Mouse (Mus musculus): ENCODE measurements around the gene Hyal3. TPM values are rescaled to one million over a fixed set of nuclear protein-coding genes. Genes with fewer than 3 reads are reported as not detected.

Hyal3 gene
- polyA plus RNA-seq (2017; shearing (Covaris generic)), result under 1 TPM; 0.50 to 0.63 TPM

DNA sequence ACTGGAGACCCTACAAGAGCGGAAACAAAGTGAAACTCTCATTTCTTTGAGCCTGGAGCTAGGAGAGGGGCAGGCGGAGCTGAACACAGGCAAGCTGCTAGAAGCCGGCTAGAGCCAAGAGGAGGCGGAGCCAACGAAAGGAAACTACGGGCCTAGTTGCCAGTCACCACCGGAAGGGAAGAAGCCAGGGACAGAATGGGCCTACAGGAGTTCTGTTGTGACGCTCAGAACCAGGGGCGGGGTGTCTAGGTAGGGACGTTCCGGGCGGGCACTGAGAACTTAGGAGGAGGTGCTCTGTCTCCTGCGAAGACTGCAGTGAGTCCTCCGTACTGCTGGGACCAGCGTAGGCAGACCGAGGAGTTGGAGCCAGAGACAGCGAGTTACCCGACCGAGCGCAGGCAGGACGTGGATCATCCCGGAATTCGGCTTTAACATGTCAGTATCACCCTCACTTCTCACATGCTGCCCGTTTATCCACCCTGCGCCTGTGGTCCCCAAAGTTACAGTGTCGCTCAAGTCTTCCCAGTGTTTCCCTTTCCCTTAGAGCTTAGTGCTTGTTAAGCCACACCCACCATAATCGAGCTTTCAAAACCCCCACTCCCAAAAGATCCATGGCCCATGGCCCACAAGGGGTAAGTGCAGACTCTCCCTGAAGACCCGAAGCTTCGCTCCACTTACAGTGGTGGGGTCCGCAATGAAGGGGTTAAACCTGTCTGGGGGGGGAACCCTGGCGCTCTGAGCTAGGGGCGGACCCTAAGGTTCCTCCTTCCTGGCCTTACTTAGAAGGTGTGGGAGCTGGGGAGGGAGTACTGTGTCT lies at the start of gene Hyal3:
Gene Hyal3, plus strand, starts transcription at position 318 of the 817 bp plus-strand sequence.

DNA sequence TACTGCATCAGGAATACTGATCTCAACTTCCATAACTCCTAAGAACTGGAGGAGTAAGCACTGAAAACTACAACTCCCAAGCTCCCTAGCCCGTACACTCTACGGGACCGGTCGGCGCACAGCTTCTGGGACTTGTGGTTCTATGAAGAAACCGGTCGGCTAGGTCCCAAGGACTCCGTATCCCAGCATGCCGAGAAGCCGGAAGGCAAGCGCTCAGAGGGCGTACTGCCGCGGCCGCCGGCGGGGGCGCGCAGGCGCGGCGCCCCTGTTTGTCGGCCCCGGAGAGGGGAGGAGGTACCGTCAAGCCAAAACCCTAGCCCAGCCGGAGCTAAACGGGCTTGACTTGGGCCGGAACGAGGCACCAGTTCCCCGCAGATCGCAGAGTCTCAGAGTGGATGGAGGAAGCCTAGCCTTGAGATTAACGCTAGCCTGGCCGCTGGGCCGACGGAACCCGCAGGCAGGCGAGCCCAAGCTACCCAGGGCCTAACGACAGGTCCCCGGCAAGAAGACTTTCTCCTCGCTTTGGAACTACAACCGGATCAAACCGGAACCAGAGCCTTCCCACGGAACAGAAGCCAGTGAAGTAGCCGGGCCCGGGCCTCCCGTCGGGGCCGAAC lies 46.7 kb upstream of the Hyal3 start, which contains the start of gene Tmem115:
Gene Tmem115, plus strand, starts transcription at position 155 of the 617 bp plus-strand sequence.

DNA sequence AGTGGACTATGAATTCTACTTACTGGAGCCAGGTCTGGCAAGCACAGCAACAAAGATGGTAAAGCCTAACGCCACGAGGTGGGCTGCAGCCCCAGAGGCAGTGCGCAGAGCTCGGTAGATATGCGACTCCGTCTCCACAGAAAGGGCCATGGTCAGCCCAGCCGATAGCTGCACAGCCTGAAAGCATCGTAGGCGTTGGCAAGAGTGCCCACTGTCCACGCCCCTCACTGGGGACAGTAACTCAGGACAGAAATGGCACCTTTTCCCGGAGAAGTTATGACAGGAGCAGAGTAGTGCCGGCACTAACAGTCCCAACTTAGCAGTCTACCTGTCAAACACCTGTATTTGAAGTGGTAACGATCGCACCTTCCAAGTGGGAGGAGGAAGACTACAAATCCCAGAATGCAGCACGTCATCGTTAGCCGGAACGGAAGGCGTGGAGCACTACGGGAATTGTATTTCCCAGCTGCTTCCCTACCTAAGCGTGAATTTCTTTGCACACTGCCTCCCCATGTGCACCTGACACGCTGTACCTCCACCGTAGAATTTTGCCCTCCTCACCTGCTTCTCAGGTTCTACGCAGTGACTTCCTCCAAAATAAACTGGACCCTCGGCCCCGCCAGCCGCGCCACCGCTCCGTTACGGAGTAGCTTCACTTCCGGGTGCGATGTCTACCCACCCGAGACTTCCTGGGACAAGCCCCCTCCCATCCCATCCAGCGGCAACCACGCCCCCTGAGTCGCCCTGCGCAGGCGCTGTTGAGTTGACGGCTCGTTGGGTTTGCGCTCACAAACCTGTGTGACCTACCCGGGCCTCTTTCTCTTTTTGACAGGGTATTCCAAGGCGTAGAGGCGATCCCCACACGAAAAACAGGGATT lies 38.9 kb upstream of the Hyal3 start, which contains the start of the genes Cyb561d2 and Nprl2:
Gene Cyb561d2, minus strand, starts transcription at position 720 of the 878 bp plus-strand sequence.
Gene Nprl2, plus strand, starts transcription at position 753 of the 878 bp plus-strand sequence.

DNA sequence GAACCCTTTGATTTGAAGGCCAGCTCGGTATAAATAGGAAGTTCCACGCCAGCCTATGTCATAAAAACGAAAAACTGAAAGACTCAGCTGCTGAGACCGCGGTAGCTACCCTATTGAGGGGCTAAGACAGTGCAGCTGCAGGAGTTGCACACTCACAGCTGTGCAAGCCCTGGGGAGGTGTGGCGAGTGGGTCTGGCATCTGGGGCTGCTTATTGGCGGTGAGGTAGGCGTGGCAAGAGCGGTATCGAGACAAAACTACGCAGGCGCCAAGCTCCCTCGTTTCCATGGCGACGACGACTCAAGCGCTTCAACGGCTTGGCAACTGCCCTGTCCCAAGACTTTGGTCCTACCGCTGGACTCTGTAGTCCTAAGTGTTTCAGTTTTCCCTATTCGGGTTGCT lies 33.6 kb upstream of the Hyal3 start, which contains the start of gene Zmynd10:
Gene Zmynd10, plus strand, starts transcription at position 273 of the 400 bp plus-strand sequence.

DNA sequence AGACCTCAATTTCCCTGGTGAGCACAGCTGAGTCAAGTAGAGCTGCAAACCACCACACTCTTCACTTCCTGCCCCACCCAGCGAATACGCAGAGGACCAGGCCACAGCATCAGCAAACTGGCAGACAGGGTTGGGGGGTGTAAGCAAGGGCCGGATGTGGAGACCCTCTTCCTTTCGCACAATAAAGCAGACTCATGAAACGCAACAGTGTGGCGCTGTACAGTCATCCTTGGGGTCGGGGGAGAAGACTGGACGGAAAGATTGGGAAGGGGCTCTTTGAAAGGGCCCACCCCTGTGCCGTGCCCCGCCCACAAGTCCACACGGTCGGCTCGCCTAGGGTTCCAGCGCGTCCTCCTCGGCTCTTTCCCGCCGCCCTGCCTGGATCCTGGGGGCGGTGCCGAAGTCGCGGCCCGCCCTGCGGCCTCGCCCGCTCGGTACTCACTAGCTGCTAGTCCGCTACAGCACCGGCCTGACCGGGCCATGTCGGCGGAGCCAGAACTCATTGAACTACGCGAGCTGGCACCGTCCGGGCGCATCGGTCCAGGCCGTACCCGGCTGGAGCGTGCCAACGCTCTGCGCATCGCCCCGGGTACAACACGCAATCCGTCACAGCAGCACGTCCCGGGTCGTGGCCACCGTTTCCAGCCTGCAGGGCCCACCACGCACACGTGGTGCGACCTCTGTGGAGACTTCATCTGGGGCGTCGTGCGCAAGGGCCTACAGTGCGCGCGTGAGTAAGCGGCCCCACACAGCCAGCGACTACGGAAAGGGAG lies 29.3 kb upstream of the Hyal3 start, which contains the start of gene Rassf1:
Gene Rassf1, plus strand, starts transcription at position 439 of the 773 bp plus-strand sequence.

DNA sequence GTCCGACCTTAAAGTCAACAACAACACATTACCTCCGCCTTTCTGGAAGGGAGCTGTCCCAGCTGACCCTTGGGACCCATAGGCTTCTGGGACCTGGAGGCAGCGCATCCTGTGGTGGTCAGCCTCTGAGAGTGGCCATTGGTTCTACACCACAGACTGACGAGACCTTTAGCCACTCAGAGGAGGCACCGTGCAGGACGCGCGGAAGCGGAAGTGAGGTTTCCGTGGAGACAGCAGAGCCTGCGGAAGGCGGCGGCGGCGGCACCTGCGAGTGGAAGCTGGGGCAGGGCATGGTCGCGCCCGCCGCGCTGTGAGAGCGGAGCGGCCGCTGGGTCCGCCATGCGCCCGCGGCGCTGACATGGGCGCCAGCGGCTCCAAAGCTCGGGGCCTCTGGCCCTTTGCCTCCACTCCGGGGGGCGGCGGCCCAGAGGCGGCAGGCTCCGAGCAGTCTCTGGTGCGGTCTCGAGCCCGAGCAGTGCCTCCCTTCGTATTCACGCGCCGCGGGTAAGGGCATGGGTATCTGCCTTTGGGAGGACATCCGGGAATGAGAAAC lies 17.5 kb upstream of the Hyal3 start, which contains the start of gene Tusc2:
Gene Tusc2, plus strand, starts transcription at position 227 of the 553 bp plus-strand sequence.

DNA sequence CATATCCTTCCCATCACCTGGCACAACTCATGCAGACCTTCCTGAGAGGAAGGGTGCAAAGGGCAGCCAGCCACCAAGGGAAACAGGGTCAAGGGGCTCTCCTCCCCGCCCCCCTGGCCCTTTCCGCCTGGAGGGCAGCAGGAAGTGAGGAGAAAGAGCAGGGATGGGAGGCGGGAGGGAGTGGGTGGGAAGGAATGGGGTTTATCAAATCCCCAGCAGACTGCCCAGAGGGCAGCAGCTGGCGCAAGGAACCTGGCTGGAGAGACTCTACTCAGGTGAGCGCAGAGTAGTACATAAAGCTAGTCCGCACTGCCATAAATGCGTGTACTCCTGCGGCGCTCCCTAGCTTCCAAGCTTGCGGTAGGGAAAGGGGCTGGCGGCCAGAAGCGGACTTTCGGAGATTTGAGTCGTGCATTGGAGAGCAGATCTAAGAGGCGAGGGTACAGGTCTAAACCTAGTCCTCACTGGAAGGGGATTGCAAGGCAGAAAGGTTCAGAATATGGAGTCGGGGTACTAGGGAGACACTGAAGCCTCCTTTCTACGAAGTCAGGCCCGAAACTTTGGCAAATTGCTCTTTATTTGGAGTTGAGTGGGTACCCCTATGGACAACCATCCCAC lies 12.8 kb upstream of the Hyal3 start, which contains the start of gene Hyal2:
Gene Hyal2, plus strand, starts transcription at position 244 of the 618 bp plus-strand sequence.

DNA sequence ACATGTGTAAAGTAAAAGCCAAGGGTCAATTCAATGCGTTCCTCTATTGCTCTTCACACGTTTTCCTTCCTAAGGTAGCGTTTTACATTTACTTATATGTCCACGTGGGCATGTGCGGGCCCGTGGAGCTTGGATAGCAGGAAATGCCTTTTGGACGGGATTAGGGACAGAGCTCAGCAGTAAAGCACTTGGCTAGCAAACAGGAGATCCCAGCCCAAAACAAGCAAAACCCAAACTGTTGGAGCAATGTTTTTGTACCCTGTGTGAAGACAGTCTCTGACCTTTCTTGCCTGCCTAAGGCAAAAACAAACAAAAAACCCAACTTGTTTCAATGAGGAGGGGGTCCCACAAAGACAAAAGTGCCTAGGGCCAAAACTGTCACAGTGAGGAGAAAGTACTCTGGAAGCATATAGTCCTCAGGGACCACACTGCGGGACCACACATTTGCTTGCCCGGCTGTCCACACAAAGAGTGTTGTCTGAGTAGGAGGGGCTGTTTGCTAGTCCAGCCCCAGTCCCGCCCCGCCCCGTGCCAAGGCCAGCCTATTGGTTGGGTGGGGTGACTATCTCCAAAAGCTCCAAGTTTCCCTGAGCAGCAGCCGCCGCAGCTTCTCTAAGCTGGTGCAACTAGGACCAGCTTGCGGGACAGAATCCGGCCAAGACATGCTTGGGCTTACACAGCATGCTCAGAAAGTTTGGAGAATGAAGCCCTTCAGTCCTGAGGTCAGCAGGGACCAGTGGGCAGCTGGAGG lies 4.1 kb upstream of the Hyal3 start, which contains the start of gene Hyal1:
Gene Hyal1, plus strand, starts transcription at position 571 of the 751 bp plus-strand sequence.

DNA sequence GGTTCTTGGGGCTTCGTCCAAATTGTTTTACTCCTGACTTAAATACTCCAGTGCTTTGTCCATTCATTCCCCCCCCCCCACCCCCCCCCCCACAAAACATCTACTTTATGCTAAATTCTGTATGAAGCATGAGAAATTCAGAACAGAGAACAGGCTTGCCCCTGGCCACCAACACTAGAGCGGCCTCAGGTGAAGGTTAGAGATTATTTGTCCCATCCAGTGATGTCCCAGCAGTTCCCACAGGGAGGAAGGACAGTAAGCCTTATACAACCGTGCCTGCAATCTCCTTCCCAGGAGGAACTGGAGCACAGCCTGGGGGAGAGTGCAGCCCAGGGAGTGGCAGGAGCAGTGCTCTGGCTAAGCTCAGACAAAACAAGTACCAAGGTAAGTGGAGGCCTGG lies 2.0 kb upstream of the Hyal3 start, which contains the start of gene Naa80:
Gene Naa80, plus strand, starts transcription at position 301 of the 400 bp plus-strand sequence.

DNA sequence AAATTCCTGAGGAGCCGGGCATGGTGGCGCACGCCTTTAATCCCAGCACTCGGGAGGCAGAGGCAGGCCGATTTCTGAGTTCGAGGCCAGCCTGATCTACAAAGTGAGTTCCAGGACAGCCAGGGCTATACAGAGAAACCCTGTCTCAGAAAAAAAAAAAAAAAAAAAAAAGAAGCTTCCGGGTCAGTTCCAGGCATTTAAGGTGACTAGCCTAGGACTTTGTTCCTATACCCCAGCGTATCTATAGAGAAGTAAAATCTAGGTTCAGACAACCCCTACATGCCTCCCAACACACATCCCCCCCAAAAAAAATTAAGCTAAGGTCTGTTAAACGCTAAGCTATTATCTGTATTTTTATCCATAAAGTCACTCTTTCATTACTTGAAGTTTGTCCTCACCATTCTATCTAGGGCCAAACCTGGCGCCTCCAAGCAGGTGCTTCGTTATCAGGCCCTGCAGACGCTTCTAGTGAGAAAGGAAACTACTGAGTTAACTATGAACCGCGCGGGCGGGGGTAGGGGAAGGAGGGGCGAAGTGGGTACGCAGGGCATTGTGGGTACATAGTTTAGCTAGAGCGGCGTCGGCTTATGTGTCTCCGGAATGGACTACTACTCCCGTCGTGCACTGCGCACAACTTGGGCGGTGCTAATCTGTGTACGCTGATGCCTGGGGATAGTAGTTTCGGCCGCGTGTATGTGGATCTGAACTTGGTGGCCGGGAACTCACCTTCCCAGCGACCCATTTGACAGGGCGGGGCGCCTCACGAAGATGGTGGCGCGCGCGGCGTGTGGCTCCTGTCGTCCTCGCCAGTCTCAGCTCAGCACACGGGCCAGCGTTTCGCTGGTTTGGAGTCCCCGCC lies 6.6 kb downstream of the Hyal3 start, which contains the start of gene Ifrd2:
Gene Ifrd2, plus strand, starts transcription at position 669 of the 859 bp plus-strand sequence.

DNA sequence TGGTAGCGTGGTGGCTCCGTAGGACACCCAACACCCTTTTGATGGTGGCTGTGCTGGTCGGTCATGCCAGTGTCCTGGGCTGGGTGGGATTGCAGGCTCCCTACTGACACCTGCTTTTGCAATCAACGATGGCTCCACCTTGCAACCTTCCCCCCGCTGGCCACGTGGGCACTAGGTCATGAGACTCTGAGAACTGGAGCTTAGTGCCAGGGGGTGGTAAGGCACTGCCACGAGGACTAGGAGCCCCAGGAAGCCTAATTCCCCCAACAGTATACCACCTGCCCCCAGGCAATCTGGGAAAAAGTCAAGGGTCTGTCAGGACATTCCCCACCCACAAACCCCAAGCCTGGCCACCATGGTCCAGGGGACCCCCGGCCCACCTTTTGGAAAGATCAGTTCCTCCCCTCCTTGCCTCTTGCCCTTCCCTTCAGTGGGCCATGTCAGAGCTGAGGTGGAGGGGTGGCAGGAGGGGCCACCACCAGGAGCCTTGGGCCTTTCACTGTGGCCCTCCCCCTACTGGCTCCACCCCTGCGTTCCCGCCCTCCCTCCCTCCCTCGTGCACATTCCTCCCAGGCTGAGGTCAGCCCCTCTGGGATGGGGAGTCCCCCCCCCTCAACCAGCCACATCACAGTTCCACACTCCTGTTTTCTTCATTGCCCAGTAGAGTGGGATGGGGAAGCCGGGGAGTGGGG lies 28.3 kb downstream of the Hyal3 start, which contains the start of gene Sema3b:
Gene Sema3b, minus strand, starts transcription at position 489 of the 692 bp plus-strand sequence.

DNA sequence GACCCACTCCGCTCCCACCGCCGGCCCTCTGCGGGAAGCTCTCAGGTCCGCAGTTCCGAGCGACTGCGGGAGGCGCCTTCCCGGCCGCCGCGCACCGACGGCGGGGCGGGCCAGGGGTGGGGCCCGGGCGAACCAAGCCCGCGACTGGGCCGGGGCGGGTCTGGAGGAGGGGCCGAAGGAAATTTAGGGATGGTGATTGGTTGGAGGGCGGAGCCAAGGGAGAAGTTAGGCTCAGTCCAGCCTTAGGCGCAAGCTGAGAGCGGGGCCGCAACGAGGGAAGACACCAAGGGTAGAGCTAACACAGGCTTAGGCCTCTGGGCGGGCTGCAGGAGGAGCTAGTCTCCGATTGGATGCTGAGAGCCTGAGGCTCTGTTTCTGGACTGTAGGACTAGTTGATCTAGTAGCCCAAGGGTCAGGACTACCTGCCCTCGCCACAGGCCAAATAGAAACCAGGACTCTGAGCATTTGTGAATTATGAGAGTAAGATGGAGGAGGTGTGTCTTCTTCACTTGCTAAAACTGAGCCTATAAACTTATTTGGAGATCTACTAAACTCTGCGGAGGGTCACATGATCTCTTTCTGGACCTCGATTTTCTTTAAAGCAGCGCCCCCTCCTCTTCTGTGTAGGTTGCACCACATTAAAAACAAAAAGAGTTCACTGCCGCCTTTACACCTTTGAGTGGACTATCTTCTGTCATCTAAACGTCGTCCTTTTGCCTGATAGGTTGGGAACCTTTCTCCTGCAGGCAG lies 54.8 kb downstream of the Hyal3 start, which contains the start of gene Gnai2:
Gene Gnai2, minus strand, starts transcription at position 89 of the 750 bp plus-strand sequence.

Other genes with a start within 250 kb of the Hyal3 start
- 10 to 100 TPM; 27.5 to 29.5 TPM for gene Hemk1, start 242.5 kb upstream of the Hyal3 start, polyA plus RNA-seq (2017; shearing (Covaris generic))
- 1 to 10 TPM; 4.2 to 7.3 TPM for gene 6430571L13Rik, start 240.2 kb upstream of the Hyal3 start, polyA plus RNA-seq (2017; shearing (Covaris generic))
- gene Cacna2d2, start 181.2 kb upstream of the Hyal3 start, polyA plus RNA-seq (2017; shearing (Covaris generic)), result under 1 TPM; 0.44 to 0.79 TPM
- gene Tmem115, start 46.9 kb upstream of the Hyal3 start, polyA plus RNA-seq (2017; shearing (Covaris generic)), result 10 to 100 TPM; 35.0 to 47.6 TPM
- gene Cyb561d2, start 38.6 kb upstream of the Hyal3 start, polyA plus RNA-seq (2017; shearing (Covaris generic)), result 10 to 100 TPM; 63.1 to 79.1 TPM
- gene Nprl2, start 38.6 kb upstream of the Hyal3 start, polyA plus RNA-seq (2017; shearing (Covaris generic)), result 10 to 100 TPM; 53.9 to 58.7 TPM
- 1 to 10 TPM in 1 of 2 experiments, under 1 TPM in 1; 0.59 to 4.4 TPM for gene Zmynd10, start 33.5 kb upstream of the Hyal3 start, polyA plus RNA-seq (2017; shearing (Covaris generic))
- gene Rassf1, start 29.3 kb upstream of the Hyal3 start, polyA plus RNA-seq (2017; shearing (Covaris generic)), result 10 to 100 TPM; 70.8 to 86.0 TPM
- gene Tusc2, start 17.6 kb upstream of the Hyal3 start, polyA plus RNA-seq (2017; shearing (Covaris generic)), result 10 to 100 TPM; 37.4 to 44.3 TPM
- 10 to 100 TPM in 1 of 2 experiments, 1 to 10 TPM in 1; 7.5 to 15.3 TPM for gene Hyal2, start 12.9 kb upstream of the Hyal3 start, polyA plus RNA-seq (2017; shearing (Covaris generic))
- 1 to 10 TPM; 3.1 to 4.6 TPM for gene Hyal1, start 3.9 kb upstream of the Hyal3 start, polyA plus RNA-seq (2017; shearing (Covaris generic))
- gene Naa80, start 1.9 kb upstream of the Hyal3 start, polyA plus RNA-seq (2017; shearing (Covaris generic)), result 10 to 100 TPM; 16.1 to 17.3 TPM
- 10 to 100 TPM; 13.5 to 21.8 TPM for gene Ifrd2, start 6.8 kb downstream of the Hyal3 start, polyA plus RNA-seq (2017; shearing (Covaris generic))
- not detected for gene Sema3b, start 28.4 kb downstream of the Hyal3 start, polyA plus RNA-seq (2017; shearing (Covaris generic))
- 100 to 1,000 TPM; 909 to 958 TPM for gene Gnai2, start 54.5 kb downstream of the Hyal3 start, polyA plus RNA-seq (2017; shearing (Covaris generic))
- under 1 TPM in 1 of 2 experiments, not detected in 1; 0.07 TPM for gene Slc38a3, start 88.7 kb downstream of the Hyal3 start, polyA plus RNA-seq (2017; shearing (Covaris generic))
- gene Gnat1, start 98.9 kb downstream of the Hyal3 start, polyA plus RNA-seq (2017; shearing (Covaris generic)), result not detected
- gene Sema3f, start 129.7 kb downstream of the Hyal3 start, polyA plus RNA-seq (2017; shearing (Covaris generic)), result under 1 TPM in 1 of 2 experiments, not detected in 1; 0.06 TPM
- 100 to 1,000 TPM; 250 to 272 TPM for gene Rbm5, start 190.2 kb downstream of the Hyal3 start, polyA plus RNA-seq (2017; shearing (Covaris generic))

Measured in activated CD4-positive, CD25-positive, alpha-beta regulatory T cell (primary cell).